ENCODE assay signal across 17 mouse cellular contexts in genomic region chr14:123622969-123623368, GRCm38 (mm10). TPM values are rescaled to one million over a fixed set of nuclear protein-coding genes. Genes with fewer than 3 reads are reported as not detected.
DNase-seq lines count a peak whose midpoint lies in the region; ATAC-seq and TF ChIP-seq lines count a peak whose summit lies in the region.
"Had no signal": no experiment of that assay in that cellular context is flagged by ENCODE, and none has a peak within 500 bp of the region (broad histone marks: within the 10 kb centered on the region; RNA-seq: fewer than 3 reads in every experiment).

No protein-coding gene starts in this region.

- no peaks in the 10 kb centered on the region for H3K36me3 ChIP-seq in midbrain, postnatal 0 days (ENCODE audit: insufficient read depth, low read length)
- H3K36me3 ChIP-seq: heart, embryonic 15.5 days; limb, embryonic 13.5 days; liver, embryonic 15.5 days had no signal

- H3K4me3 ChIP-seq in layer of hippocampus, adult 2 months, result no peak overlapping the region
- H3K4me3 ChIP-seq in midbrain, postnatal 0 days (ENCODE audit: low read depth, low read length), result no peak overlapping the region
- H3K4me3 ChIP-seq: heart, embryonic 15.5 days; limb, embryonic 13.5 days; liver, embryonic 15.5 days had no signal

- H3K27ac ChIP-seq in layer of hippocampus, adult 2 months, result peak overlapping the region; percentile 24; the same call in 1 of the 2 replicates
- no peak overlapping the region for H3K27ac ChIP-seq in midbrain, postnatal 0 days (ENCODE audit: low read depth, low read length)
- H3K27ac ChIP-seq: heart, embryonic 15.5 days; limb, embryonic 13.5 days; liver, embryonic 15.5 days had no signal

- H3K9ac ChIP-seq in midbrain, postnatal 0 days (replicated peaks; ENCODE audit: low read length, poor library complexity, severe bottlenecking), result no peak overlapping the region
- H3K9ac ChIP-seq: heart, embryonic 15.5 days; limb, embryonic 13.5 days; liver, embryonic 15.5 days had no signal

- DNase-seq in cerebellum, postnatal 10 days, result peak; percentile 17 to 33
- no peak for DNase-seq in cerebellum, postnatal 36 days
- no peak for DNase-seq in layer of hippocampus, adult 2 months (ENCODE audit: low spot score in 2 of 2)
- no peak for DNase-seq in layer of hippocampus, adult 11-12 months (ENCODE audit: low spot score)
- peak; percentile 86 for DNase-seq in brain, embryonic 14.5 days (ENCODE audit: low read depth)
- DNase-seq in midbrain, postnatal 0 days (ENCODE audit: low spot score), result peak; percentile 38
- no peak for DNase-seq in adrenal gland, postnatal 25 days
- no peak for DNase-seq in kidney, adult 18-20 months
- DNase-seq: embryo, embryonic 11 days; kidney, adult 9 months; lung, postnatal 10 days; right cerebral cortex, adult 18-20 months had no signal

- H3K9me3 ChIP-seq in midbrain, postnatal 0 days (ENCODE audit: low read length), result no peaks in the 10 kb centered on the region
- H3K9me3 ChIP-seq: heart, embryonic 15.5 days; limb, embryonic 13.5 days; liver, embryonic 15.5 days had no signal

- no peak for TF ChIP-seq CTCF in layer of hippocampus, adult 2 months (conservative IDR thresholded peaks at IDR 0.05)
- TF ChIP-seq CTCF in brain, embryonic 14.5 days (IDR thresholded peaks at IDR 0.05; ENCODE audit: borderline replicate concordance, extremely low read depth, insufficient read depth, insufficient read length), result no peak
- no peak for TF ChIP-seq CTCF in midbrain, postnatal 0 days (IDR thresholded peaks at IDR 0.05)

- peaks cover 9% of the 10 kb centered on the region; the same call in 1 of the 2 replicates for H3K4me1 ChIP-seq in midbrain, postnatal 0 days (ENCODE audit: insufficient read depth, low read length)
- H3K4me1 ChIP-seq: limb, embryonic 13.5 days; liver, embryonic 15.5 days had no signal

- no peaks in the 10 kb centered on the region for H3K27me3 ChIP-seq in midbrain, postnatal 0 days (ENCODE audit: insufficient read depth, low read length)

- WGBS in midbrain, postnatal 0 days, result 8% methylated on average over 1 of the region's 1 CpGs

- TF ChIP-seq POLR2A in brain, embryonic 14.5 days (IDR thresholded peaks at IDR 0.05; ENCODE audit: borderline replicate concordance, extremely low read depth, insufficient read depth, insufficient read length, poor library complexity, severe bottlenecking), result no peak

- ATAC-seq in midbrain, postnatal 0 days (ENCODE audit: low FRiP score), result no peak

- H3K4me2 ChIP-seq in midbrain, postnatal 0 days (ENCODE audit: low read depth, low read length, poor library complexity, severe bottlenecking), result no peak overlapping the region
- H3K4me2 ChIP-seq: heart, embryonic 15.5 days; limb, embryonic 13.5 days; liver, embryonic 15.5 days had no signal

RNA-seq across cellular contexts. Expression of gene Nalcn, which starts 4.0 kb away (rescaled TPM):
- total RNA-seq in layer of hippocampus, adult 2 months (2021), result 10 to 100 TPM; 64.3 to 66.5 TPM
- polyA plus RNA-seq in brain, embryonic 14.5 days (2012; rRNA removed), result 10.6 and 15.7 TPM in 2 replicates
- 46.5 and 55.8 TPM in 2 replicates for total RNA-seq in midbrain, postnatal 0 days (2014; rRNA removed)
- 13.1 and 15.0 TPM in 2 replicates for polyA plus RNA-seq in midbrain, postnatal 0 days (2015; fragmentation: Nextera tagmentation; extraction: Ambion mirVana)
- 3.9 and 6.4 TPM in 2 replicates for total RNA-seq in adrenal gland, postnatal 25 days (2021)
- total RNA-seq: granulocyte monocyte progenitor cell, adult 5-6 weeks had no signal
- polyA plus RNA-seq: liver, embryonic 15.5 days had no signal

RNA-seq across cellular contexts. Expression of gene Itgbl1, which starts 36.8 kb away (rescaled TPM):
- 1 to 10 TPM; 6.2 to 8.5 TPM for total RNA-seq in layer of hippocampus, adult 2 months (2021)
- 0.71 and 0.93 TPM in 2 replicates for polyA plus RNA-seq in brain, embryonic 14.5 days (2012; rRNA removed)
- total RNA-seq in midbrain, postnatal 0 days (2014; rRNA removed), result 2.5 TPM in 2 replicates
- polyA plus RNA-seq in midbrain, postnatal 0 days (2015; fragmentation: Nextera tagmentation; extraction: Ambion mirVana), result 3.8 and 4.6 TPM in 2 replicates
- 1.0 and 1.2 TPM in 2 replicates for total RNA-seq in adrenal gland, postnatal 25 days (2021)
- total RNA-seq: granulocyte monocyte progenitor cell, adult 5-6 weeks; neutrophil, adult 5-6 weeks had no signal

Comparison
In these comparisons a context has a peak if more than half of its experiments do, and no peak if none do; other contexts are left out.
1. DNase-seq: peak in cerebellum, postnatal 10 days (2 of 2), brain, embryonic 14.5 days (single experiment) and midbrain, postnatal 0 days (single experiment); none in cerebellum, postnatal 36 days (0 of 2), layer of hippocampus, adult 2 months (0 of 2), layer of hippocampus, adult 11-12 months (single experiment), adrenal gland, postnatal 25 days (single experiment) and kidney, adult 18-20 months (single experiment).